Mouse (Mus musculus) spleen, adult 2 months (tissue): ENCODE data around the gene Mettl7a3.

Source experiments
- CTCF ChIP-seq: fragments of 200-500 bp; IDR thresholded peaks from 2 replicates; pipeline ENCODE4 v1.5.1; 2011; ENCODE audit warnings: mild to moderate bottlenecking, inconsistent platforms; ENCODE audit not compliant: insufficient read depth, insufficient read length, insufficient replicate concordance; ENCODE audit errors: extremely low read depth
- POLR2A ChIP-seq: fragments of 200-500 bp; IDR thresholded peaks from 2 replicates; pipeline ENCODE4 v1.6.1; 2011; ENCODE audit warnings: low read depth, low read length, inconsistent platforms

DNA sequence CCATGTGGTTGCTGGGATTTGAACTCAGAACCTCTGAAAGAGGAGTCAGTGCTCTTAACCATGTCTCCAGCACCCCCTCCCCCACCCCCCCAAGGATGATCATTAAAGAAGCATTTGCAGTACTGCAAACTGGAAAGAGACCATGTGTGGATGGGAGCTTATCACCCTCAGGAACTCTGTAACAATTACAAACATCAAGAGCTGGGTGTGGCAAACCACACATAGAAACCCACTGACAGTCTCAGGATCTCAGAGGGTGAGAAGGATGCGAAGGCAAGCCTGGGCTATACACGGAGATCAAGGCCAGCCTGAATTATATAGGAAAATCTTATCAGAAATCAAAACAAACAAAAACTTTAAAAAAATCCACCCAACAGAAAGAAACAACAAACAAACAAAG is 28.5 kb upstream of the Mettl7a3 start:
- TF ChIP-seq CTCF (no peak), POLR2A (no peak)
